Mouse (Mus musculus) embryonic fibroblast, embryonic 13.5 days (primary cell): ENCODE results near the gene Tes. TPM values are rescaled to one million over a fixed set of nuclear protein-coding genes. Genes with fewer than 3 reads are reported as not detected.
A peak's percentile ranks its signal among the peaks of the same experiment; 100 is the strongest.

Source experiments
- H3K27ac ChIP-seq: 2 replicates; pipeline ENCODE4 v1.5.1; 2012; ENCODE audit warnings: low read length, control low read depth, inconsistent platforms; ENCODE audit not compliant: insufficient read depth
- H3K4me1 ChIP-seq: 2 replicates; pipeline ENCODE4 v1.6.1; 2011; ENCODE audit warnings: low read length; ENCODE audit not compliant: control insufficient read depth, insufficient read depth
- H3K4me3 ChIP-seq: 2 replicates; pipeline ENCODE4 v1.5.1; 2011; ENCODE audit warnings: mild to moderate bottlenecking, control low read depth, low read length; ENCODE audit not compliant: insufficient read depth
- CTCF ChIP-seq: IDR thresholded peaks from 2 replicates; pipeline ENCODE4 v1.5.1; 2011; ENCODE audit warnings: mild to moderate bottlenecking, control low read depth, low read length, moderate library complexity, borderline replicate concordance; ENCODE audit not compliant: insufficient read depth
- POLR2A ChIP-seq: IDR thresholded peaks from 2 replicates; pipeline ENCODE4 v1.6.1; 2011; ENCODE audit warnings: low read depth, mild to moderate bottlenecking, control low read depth, low read length, moderate library complexity
- polyA plus RNA-seq: library from polyadenylated mRNA; stranded (reverse); fragments of >200 nt; gene quantifications from 2 replicates; pipeline ENCODE4 v1.2.4, GENCODE M21; 2011; ENCODE audit warnings: low read depth; ENCODE audit not compliant: missing spikeins, insufficient read length

Gene Tes
- 94.4 and 136 TPM in 2 replicates for polyA plus RNA-seq

DNA sequence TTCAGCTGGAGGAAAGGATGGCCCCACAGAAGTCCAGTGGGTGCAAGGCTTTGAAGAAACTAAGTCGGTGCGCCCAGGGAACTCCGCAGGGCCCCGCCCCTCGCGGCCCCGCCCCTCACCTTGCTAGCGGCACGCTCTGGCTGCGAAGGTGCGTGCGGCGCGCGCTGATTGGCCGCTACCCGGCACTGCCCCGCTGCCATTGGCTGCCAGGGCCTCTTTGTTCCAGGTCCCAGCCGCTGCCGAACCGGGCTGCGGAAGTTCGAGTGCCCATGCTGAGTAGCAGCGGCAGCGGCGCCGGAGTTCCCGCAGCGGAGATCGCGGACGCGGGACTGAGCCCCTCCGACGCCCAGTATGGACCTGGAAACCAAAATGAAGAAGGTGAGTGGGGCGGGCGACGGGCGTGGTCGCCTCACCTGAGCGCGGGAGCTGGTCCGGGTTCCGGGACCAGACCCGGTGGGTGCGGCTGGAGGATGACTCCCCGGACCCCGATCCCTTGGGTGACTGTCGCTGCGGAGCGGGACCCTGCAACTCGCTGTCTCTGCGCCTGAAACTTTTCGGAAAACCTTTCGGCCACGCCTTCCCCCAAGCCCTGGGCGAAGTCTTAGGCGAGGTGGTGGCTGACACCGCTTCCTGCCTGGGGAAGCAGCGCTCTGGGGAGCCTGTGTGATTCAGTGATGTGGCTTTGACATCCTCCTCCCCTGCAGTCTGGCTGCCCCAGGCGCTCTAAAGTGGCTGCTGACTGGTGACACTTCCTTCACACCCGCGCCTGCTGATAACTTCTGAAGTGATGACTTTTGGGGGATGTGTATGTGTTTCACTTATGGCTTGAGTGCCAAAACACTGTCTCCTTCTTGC lies at the start of gene Tes:
Gene Tes, plus strand, starts transcription at position 214 of the 855 bp plus-strand sequence.
- H3K4me3 ChIP-seq, result peak within 1 kb of the TSS; percentile 78
- peak; percentile 68 for TF ChIP-seq POLR2A
- TF ChIP-seq CTCF, result no peak
- peak within 1 kb of the TSS; percentile 23 for H3K27ac ChIP-seq
- H3K4me1 ChIP-seq, result peaks cover 2% of the 10 kb centered on the region; the same call in 1 of the 2 replicates

GRCm38 (mm10) chr6:17025886-17026285 lies 39.1 kb upstream of the Tes start:
- Histone ChIP-seq H3K27ac (no peak overlapping the region), H3K4me3 (no peak overlapping the region), H3K4me1 (0 out of 2 replicates have a peak, but pooled peaks cover 2% of the 10 kb centered on the region)
- TF ChIP-seq POLR2A (no peak), CTCF (no peak)

GRCm38 (mm10) chr6:17027572-17027971 lies 37.4 kb upstream of the Tes start:
- Histone ChIP-seq H3K4me1 (0 out of 2 replicates have a peak, but pooled peaks cover 2% of the 10 kb centered on the region), H3K27ac (no peak overlapping the region), H3K4me3 (no peak overlapping the region)
- TF ChIP-seq CTCF (no peak), POLR2A (no peak)

DNA sequence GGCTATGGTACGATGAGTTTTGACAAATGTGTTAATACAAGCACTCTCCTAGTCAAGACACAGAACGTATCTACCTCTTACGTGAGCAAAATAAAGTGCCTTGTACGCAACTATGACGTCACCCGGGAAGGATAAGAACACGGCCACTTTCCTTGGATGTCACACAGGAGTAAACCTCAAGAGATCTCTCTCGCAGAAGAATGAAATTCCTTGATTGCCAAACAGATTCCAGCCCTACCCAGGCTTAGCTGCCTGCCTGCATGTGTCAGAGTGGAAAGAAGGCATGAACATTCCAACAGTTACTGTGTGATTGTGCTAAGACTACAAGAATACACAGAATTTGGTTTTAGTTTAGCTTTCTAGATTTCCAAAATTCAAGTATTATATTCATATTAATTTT lies 36.1 kb upstream of the Tes start:
- TF ChIP-seq POLR2A (no peak), CTCF (no peak)
- no peak overlapping the region for H3K4me3 ChIP-seq
- no peak overlapping the region for H3K27ac ChIP-seq
- H3K4me1 ChIP-seq, result 0 out of 2 replicates have a peak, but pooled peaks cover 2% of the 10 kb centered on the region

GRCm38 (mm10) chr6:17032231-17032728 lies 32.7 kb upstream of the Tes start:
- no peak overlapping the region for H3K27ac ChIP-seq

DNA sequence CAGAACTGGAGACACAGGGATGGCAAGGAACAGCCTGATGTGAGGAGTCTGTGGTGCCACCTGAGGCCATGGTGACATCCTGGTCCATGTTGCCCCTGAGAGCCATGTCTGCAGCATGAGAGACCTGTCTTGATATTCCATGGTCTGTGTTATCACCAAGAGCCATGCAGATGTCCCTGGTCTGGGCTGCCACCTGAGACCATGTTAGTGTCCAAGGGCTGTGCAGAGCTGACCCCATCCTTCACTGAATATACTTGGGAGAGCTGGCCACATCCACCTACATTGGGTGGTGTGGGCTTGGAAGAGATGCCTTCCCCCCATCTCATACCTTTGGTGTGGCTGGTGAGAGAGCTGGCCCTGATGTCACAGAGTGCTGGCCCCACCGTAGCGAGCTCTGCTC lies 30.9 kb upstream of the Tes start:
- no peak for TF ChIP-seq POLR2A
- no peak for TF ChIP-seq CTCF
- H3K4me3 ChIP-seq, result no peak overlapping the region
- H3K27ac ChIP-seq, result no peak overlapping the region
- H3K4me1 ChIP-seq, result no peaks in the 10 kb centered on the region

More at GRCm38 (mm10) chr6:17032231-17032728, 32.7 kb upstream of the Tes start:
- 0 out of 2 replicates have a peak, but pooled peaks cover 2% of the 10 kb centered on the region for H3K4me1 ChIP-seq
- no peak for TF ChIP-seq POLR2A
- TF ChIP-seq CTCF, result no peak
- H3K4me3 ChIP-seq, result no peak overlapping the region

DNA sequence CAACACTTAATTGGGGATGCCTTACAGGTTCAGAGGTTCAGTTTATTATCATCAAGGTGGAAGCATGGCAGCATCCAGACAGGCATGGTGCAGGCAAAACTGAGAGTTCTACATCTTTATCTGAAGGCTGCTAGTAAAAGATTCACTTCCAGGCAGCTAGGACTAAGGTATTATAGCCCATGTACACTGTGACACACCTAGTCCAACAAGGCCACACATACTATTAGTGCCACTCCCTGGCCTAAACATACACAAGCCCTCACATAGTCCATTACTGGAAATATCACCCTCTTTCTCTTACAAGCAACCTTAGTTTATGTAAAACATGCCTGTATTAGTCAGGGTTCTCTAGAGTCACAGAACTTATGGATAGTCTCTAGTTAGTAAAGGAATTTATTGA lies 29.7 kb upstream of the Tes start:
- H3K4me3 ChIP-seq, result no peak overlapping the region
- H3K27ac ChIP-seq, result no peak overlapping the region
- H3K4me1 ChIP-seq, result no peaks in the 10 kb centered on the region
- TF ChIP-seq POLR2A (no peak), CTCF (no peak)

GRCm38 (mm10) chr6:17051432-17052025 lies 13.4 kb upstream of the Tes start:
- TF ChIP-seq POLR2A (no peak), CTCF (no peak)
- Histone ChIP-seq H3K4me1 (peaks cover 11% of the 10 kb centered on the region), H3K4me3 (no peak overlapping the region), H3K27ac (peak overlapping the region; percentile 54; the same call in 1 of the 2 replicates)

DNA sequence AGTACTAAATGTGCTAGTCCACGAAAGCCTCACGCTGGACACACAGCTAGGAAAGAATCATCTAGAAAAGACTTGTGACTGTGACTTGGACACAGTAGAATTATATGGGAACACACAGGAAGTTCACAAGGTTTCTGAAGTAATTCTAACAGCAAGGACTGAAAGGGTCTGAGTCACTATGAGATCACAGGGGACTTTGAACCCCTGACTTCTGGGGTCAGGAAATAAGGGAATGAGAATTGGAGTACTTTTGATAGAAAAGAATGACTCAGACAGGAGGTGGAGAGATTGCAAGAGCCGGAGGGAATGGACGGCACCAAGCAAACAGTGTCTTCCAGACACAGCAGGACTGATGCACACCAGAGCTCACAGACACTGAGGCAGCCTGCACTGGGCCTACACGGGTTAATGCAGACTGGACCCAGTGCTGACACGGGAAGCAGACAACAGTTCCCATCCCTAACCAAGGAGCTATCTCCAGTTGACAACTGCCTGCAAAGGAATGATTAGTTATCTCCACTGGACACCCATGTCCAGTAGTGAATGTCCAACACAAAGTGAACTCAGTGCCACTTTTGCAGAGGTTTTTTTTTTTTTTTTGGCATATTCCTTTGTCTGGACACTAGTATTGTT lies 11.8 kb upstream of the Tes start:
- Histone ChIP-seq H3K27ac (peak overlapping the region; percentile 32; the same call in 1 of the 2 replicates), H3K4me1 (peaks cover 11% of the 10 kb centered on the region), H3K4me3 (no peak overlapping the region)
- no peak for TF ChIP-seq POLR2A
- TF ChIP-seq CTCF, result no peak
